Mouse (Mus musculus): ENCODE data around the gene Acoxl.
"Not testable (repeated sequence)": the region's sequence is repeated elsewhere in the genome, so short reads cannot be mapped to it uniquely, and the experiment has no call there.

The Acoxl gene

DNA sequence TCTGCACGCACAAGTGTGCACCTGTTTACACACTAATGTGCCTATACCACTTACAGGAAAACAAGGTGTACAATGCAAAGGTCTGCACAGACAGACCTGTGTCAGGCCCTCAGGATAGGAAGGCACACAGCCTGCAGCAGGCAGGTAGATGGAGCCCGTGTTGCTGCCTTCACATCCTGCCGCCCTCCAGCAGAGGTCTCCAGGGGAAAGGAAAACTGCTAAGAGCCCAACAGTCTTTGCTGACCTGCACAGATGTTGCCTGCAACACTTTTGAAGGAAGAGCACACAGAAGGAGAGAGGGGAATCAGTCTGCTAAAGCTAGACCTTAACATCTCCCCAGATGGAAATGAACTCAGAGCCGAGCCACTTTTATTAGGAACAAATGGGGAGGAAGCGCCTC, 240.2 kb downstream of the Acoxl start:
- DNase-seq (ENCODE audit: low spot score in 2 of 2): no peak

DNA sequence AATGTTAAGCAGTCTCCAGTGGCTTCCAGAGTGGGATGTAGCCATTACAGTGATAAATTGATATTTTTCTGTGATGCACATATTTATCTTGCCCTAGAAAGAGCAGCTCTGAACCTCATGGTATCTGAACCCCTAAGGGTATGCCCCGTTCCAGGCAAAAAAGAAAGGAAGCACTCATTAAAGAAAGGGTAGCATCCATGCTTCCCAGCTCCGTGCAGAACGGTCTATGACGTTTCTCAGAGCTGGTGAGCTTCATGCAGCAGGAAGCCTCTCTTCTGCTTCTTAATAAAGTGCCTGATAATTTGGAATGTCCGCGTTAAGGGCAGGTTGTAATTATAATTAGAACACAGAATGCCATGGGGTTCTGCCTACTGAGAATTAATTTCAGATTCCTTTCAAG, 240.6 kb downstream of the Acoxl start:
- DNase-seq (ENCODE audit: low spot score in 2 of 2): no peak

DNA sequence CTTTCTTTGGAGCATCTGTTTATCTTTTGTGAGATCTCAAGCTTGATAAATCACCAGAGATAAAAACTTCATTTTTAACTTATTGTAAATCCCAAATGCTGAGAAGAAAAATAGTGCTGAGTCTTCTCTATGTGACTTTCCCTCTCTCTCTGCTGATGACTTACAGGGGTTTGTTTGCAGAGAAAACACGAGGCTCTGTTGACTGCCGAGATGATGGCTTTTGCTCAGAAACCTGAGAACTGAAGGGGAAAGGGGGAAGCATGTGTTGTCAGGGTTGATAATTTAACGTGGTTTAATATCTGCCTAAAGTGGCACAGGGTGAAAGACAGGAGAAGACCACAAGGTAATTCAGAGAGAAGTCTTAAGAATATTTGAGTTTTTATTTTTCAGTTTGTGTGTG, 245.2 kb downstream of the Acoxl start:
- no peak for DNase-seq (ENCODE audit: low spot score in 2 of 2)

DNA sequence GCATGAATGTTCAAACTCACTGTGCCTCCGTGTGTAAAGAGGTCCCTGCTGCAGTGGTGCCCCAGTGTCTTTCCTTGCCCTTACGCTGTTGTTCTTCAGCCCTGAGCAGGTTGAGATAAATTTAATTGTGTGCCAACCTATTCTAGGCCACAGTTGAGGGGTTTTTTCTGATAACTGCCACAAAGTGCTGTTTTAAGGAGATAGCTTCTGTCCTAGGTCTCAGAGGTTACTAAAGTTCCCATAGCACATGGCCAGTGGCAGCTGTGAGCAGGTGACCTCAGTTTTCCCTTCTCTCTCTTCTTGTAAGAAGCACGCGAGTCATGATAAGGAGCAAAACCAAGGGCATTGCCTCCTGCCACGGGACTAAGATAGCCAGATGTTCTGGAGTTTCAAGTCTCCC, 245.9 kb downstream of the Acoxl start:
- no peak for DNase-seq (ENCODE audit: low spot score in 2 of 2)

DNA sequence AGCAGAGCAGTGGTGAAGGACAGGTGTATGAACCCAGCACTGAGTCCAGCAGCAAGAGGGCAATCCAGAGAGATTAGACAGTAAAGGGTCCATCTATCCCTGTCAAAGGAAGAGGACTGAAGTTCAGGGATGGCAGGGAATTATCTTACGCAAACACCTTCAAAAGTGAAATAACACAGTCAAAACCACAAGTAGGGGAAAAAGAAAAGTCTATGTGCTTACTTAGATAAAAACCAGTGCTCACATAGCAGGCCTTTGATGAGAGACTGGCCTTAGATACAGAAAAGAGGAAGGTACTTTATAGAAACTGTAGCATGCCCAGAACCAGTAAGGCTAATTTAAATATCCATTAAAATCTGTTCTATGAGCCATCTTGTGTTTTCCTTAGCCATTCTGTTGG, 246.8 kb downstream of the Acoxl start:
- no peak for DNase-seq (ENCODE audit: low spot score in 2 of 2)

DNA sequence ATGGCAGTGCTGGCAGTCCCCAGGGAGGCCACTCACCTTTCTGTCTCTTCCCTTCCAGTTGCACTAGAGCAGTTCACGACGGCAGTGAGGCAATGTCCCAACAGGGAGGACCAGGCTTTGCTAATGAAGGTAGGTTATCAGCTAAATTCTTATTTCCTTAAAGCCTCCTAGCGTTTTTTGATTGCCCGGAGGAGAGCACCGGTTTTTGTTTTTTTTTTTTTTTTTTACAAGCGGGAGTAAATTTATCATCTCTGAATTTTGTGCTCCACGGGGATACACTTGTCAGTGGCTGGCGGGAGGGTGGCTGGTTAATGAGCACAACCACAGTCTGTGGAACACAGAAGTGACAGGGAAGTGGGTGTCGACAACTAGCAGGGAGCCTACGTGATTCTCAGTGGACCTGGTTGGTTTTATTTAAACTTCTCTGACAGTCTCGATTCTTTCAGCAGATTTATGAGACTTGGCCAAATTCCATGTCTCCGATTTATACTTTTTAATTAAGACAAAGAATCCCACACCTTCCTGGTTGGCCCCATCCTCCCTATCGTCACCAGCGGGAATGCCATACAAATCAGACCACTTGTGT, 247.7 kb downstream of the Acoxl start:
- DNase-seq (ENCODE audit: low spot score in 2 of 2): peak; percentile 14 to 19

DNA sequence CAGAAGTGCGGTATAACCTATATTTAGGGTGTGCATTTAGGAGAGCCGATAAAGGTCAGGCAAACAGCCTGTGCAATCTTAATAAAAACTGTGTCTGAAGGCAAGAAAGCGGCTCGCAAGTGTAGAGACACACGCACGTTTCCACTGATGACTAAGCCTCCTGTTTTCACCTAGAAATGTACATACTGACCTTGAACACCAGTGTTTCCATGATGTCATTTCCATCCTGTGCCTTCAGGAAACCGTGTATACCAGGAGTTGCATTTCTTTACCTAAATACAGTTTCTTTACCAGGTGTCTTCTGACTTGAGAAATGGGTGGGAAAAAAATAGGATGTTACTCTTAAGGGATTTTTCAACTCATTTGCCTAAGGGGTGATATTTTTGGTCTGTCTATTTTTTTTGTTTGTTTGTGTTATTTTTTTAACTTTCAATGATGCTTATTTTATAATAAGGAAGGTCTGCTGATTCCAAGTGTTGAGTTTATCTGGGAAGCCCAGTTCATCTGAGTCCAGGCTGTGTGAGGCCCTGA, 248.4 kb downstream of the Acoxl start:
- DNase-seq (ENCODE audit: low spot score in 2 of 2): no peak

DNA sequence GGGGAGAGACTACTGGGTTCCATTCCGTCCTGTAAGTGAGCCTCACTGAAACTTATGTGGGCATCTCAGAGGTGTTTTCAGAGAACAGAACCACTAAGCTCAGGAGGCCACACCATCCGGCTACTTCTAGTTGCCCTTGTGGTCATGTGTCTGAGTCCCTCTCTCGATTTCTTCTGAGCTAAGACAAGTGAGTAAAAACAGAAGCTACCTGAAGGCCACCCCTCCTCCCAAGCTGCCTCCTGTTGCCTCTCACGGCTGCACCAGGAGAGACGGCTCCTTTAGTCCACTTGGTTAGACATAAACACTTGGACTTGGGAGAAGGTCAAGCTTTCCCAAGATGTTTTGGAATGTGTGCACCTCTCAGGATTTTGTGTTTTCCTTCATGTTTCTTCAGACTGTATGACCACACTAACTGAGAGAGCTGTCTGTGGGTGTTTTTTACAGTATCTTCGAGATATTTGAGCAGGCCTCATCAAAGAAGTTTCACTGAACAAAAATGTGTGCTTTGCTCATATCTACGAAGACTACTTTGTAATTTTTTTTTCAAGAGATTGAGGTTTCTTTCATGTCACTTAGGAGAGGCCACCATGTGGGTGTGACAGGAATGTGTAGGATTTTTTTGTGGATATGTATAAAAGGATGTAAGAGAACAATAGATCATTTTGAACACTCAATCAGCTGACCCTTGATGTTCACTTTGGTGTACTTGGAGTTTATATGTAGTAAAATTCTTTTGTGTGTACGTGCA, 249.3 kb downstream of the Acoxl start:
- no peak for DNase-seq (ENCODE audit: low spot score in 2 of 2)

DNA sequence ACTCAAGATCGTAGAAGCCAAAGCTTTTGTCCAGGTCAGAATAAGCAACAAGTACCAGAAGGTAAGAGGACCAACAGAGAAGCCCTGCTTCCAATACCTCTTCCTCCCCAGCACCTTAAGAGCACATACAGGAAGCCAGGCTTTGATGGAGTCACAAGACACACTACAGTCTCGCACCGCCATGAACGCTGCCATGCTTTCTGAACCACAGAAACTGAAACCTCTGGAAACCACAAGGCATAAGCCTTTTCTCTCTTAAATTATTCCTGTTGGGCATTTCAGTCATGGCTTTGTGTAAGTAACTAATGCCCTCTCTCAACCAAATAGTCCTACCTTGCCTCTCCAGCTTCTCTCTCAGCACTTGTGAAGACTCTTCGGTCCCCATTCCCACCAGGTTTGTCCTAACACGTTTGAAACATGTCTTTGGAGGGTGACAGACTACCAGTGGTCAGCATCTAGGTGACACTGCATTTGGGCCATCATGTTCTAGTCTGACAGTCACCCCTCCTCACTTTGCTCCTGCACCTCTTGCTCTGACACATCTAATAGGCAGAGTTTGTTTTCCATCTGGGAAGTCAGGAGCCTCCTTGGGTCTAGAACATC, 251.7 kb downstream of the Acoxl start:
- DNase-seq (ENCODE audit: low spot score in 2 of 2): no peak

DNA sequence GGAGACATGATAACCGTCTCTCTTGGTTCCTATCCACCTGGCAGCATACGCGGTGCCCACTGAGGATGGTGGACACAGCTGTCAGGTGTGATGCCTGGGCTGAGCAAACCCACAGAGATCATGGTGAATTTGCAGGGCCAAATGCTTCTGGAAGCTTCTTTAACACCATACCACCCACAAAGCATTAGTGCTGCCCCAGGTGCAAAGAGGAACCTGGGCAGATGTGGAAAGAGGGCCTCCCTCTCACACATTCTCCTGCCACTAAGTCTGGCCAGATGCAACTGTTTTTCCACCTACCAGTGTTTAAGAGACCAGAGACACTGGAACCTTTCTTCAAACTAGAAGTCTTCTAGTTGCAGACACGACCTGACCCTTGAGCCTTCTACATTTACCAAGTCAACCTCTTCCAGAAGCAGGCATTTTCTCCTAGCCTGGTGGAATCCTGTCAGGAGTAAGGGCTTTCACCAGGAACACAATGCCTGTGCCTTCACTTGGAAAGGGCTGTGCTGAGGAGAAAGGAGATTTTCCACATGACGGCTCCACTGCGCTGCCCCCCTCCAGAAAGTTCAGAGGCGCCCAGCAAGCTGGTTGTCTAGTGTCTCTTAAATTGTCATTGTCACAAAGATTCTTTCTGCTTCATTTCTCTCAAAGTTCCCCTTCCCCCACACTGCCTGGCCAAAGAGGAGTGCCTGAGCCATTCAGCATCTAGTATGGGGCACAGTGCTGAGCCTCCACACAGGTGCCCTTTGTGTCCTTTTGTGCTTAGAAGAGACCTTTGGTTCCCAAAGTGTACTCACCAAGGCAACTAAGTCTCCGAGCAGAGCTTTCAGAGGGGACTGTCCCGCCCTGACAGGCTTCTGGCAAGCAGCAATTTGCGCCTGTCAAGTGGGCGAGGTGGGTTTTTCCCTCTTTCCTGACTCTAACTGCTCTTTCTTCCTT, 253.0 kb downstream of the Acoxl start:
- no peak for DNase-seq (ENCODE audit: low spot score in 2 of 2)

DNA sequence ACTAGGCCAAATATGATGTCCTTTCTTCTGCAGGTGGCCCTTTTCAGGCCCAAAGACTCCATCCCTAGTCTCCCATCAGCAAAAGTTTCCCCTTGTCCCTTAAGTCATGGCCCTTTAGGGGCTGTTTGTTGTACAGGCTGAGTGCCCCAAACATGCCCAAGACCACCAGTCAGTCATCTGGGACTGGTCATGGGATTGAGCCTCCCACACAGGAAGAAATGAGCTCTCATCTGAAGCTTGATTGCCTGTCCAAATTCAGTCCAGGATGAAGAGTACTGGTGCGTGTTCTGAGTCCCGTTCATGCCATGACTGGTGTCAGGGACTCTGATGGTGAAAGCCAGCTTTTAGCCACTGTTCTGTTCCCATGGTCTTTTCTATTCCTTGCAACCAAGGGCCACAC, 253.8 kb downstream of the Acoxl start:
- DNase-seq (ENCODE audit: low spot score in 2 of 2): no peak

DNA sequence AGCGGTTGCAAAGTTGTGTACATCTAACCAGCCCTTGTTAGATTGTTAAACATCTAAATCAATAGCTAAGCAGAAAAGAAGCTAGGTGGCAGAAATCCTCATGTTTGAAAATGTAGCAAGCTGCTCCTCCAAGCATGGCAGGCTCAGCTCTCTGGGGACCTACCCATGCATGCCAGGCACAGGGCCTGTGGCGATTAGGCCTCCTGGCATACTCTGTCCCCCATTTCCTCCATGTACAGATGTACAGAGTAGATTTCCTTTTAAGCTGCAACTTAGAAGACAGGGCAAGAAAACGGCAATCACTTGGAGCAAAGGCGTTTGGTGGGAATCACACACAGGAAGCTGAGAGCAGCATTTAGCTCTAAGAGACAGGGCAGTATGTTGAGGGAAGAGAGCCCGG, 255.5 kb downstream of the Acoxl start:
- DNase-seq (ENCODE audit: low spot score in 2 of 2): no peak

DNA sequence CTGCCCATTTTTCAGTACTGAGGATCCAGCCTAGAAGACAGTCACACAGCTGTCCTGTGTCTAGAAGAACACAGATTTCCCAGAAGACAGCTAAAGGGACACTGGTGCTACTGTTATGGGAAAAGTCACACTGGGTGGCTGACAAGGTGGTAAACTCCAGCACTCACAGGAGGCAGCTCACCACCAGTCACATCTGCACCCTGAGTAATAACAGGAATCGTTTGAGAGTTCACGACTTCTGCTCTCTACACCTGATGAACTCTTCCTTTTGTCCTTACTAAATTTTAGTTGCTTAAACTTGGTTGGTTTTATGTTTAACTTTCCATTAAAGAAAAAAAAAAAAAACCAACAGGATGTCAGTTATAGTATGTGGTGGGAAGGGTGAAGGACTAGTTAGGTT, 255.9 kb downstream of the Acoxl start:
- no peak for DNase-seq (ENCODE audit: low spot score in 2 of 2)

DNA sequence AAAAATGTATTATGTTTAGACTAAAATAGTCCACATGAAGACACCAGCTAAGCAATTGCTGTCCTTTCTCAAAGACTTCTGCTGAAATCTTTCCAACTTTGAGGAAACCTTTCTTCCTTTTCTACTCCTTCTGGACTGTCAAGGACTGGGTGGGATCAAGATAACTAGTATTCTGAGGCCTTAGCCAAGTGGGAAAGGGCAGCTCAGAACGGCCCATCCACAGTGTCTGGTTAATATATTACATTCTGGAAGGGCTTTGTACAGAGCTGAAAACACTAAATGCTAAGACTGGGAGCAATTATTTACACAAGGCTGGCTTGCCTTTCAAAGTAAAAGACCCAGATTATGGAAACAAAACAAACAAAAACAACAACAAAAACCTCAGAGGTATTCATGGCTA, 256.6 kb downstream of the Acoxl start:
- DNase-seq (ENCODE audit: low spot score in 2 of 2): no peak

DNA sequence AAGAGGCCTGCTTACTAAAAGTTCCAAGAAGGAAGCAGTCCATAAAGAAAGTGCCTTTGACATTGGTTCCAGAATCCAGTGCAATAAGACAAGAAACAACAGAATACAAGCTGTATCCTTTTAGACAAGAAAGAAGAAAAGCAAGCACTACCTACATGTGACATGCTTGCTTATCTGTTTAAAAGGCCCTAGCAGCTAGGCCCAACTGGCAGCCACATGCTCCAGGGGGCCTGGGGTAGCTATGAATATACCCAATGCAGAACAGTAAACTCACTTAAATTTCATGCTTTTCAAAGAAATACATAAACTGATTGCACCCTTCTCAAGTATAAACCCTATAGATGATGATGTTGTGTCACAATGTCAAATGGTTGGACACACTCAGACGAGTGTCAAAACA, 257.4 kb downstream of the Acoxl start:
- no peak for DNase-seq (ENCODE audit: low spot score in 2 of 2)

DNA sequence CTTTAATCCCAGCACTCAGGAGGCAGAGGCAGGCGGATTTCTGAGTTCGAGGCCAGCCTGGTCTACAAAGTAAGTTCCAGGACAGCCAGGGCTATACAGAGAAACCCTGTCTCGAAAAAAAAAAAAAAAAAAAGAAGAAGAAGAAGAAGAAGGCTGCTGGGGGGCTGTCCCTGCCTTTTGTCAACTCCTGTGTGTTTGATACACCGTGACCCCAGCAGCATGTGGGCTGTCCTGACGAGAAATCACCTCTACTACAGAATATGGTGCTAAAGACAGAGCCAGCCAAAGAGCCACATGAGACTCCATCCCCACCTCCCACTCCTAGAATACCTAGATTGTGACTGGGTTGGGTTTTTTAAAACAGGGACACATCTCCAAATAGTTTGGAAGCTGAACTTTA, 259.4 kb downstream of the Acoxl start:
- not testable (repeated sequence) for DNase-seq (ENCODE audit: low spot score in 2 of 2)

DNA sequence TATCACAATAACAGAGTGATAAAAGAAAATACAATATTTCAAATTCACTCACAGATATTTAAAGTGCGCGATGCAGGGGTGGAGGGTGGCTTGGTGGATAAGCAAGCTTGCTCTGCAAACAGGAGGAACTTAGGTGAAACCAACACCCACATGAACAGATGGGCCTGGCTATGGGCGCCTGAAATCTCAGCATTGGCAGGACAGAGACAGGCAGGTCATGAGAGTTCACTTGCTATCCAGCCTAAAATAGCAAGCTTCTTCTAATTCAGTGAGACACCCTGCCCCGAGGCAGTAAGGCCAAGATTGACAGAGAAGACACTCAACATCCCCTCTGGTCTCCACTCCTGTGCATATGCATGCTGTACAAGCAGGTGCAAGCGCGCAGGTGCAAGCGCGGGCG, 263.4 kb downstream of the Acoxl start:
- DNase-seq (ENCODE audit: low spot score in 2 of 2): no peak

DNA sequence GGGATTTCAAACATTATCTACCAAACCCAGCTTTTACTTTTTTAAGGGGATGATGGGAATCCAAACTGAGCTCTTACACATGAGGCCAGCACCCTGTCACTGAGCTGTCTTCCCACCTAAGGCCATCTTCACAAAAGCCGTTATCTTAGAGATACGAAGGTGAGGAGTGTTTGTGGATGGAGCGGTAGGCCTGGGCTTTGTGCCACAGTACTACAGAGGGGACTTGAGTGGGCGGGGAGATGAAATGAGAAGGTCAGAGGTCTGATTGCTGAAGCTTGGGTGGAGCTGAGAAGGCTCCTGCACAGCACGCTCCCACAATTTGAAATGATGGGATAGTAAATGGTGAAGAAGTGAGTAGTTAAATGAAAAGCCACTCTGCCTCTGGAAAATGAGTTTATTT, 266.1 kb downstream of the Acoxl start:
- DNase-seq (ENCODE audit: low spot score in 2 of 2): no peak

DNA sequence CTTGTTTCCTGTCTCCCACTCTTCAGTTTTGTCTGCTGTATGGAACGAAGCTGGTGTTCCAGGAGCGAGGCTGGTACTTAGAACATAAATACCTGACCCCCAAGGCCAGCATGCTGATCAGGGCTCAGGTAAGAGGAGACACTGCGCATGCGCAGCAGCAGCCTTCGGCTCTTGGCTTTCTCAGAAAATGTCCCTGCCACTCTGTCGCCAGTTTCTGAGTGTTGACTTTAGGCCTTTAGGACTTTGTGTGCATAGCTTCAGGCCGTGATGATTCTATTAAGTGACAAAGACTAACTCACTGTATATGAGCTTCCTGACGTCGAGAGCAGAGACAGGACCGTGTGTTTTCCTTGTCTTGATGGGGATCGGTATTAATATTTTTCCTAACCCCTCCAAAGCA, 267.0 kb downstream of the Acoxl start:
- no peak for DNase-seq (ENCODE audit: low spot score in 2 of 2)

DNA sequence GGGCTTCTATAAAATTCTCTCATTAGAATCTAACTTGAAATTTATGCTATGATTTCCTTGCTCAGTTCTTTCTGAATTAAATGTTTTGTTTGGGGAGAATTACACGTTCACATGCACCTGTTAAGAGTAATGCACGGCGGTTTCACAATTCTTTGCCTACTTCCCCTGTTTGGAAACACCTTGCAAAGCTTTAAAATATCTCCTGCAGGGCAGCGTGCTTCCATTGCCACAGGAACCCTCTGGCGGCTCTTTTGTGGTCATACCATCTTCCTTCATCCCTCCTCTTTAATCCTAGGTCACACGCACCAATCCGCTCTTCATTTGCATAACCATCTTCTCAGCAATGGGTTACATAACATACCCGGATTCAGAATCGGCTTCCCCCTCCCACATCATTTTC, 272.9 kb downstream of the Acoxl start:
- DNase-seq (ENCODE audit: low spot score in 2 of 2): no peak

DNA sequence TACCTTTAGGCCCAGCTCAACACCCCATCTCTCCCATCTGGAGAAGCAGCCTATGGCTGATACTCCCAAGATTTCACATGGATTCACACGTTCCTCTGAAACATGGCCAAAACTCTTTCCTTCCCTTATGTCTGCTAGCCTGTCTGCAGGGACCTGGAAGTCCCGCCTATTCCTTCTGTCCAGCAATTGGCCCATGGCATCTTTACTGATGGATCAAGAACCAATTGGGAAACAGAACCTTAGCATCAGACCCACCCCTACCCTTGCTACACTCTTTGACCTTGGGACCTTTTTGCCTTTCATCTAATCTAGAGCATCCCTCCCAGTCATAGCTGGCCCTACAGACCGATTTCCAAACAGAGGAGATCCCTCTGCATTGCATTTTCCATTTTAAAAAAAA, 275.9 kb downstream of the Acoxl start:
- no peak for DNase-seq (ENCODE audit: low spot score in 2 of 2)

DNA sequence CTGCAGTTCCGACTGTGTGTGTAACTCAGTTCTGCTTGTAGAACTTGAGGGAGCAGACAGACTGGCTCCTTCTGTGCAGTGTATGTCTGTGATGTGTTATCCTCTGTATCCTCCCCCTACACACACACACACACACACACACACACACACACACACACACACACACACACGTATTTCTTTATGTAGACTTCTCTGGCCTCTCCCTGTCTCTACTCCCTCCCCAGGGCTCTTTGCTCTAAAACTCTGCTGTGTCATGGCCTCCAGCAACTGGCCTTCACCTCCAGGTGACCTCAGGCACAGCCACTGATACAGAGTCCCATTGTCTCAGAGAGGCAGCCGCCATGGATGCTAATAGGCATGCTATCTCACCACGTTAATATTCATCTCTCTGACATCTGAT, 276.9 kb downstream of the Acoxl start:
- no peak for DNase-seq (ENCODE audit: low spot score in 2 of 2)

Data from right cerebral cortex, postnatal 36 days (tissue).